Mouse (Mus musculus) MEL (cell line): ENCODE results near the gene Insm2. TPM values are rescaled to one million over a fixed set of nuclear protein-coding genes. Genes with fewer than 3 reads are reported as not detected.

ENCODE experiments used
- DNase-seq: peaks from one replicate; pipeline ENCODE4 v3.0.0; 2011; ENCODE audit warnings: low read depth, low spot score
- H3K27ac ChIP-seq: 2 replicates; pipeline ENCODE4 v1.5.1; 2012; ENCODE audit warnings: low read depth, mild to moderate bottlenecking, control low read depth, low read length, moderate library complexity; ENCODE audit not compliant: control insufficient read depth
- H3K27me3 ChIP-seq, 2 experiments: fragments of 150-350 bp in 1 of 2; sonication (generic) in 1 of 2; 2 replicates each; pipeline ENCODE4 v1.6.1; 2012; ENCODE audit warnings: low read length in 2 of 2, mild to moderate bottlenecking in 2 of 2, improper control_type of control experiment in 1 of 2, moderate library complexity in 1 of 2; ENCODE audit not compliant: insufficient read depth in 2 of 2, control insufficient read depth in 1 of 2
- H3K36me3 ChIP-seq, 2 experiments: 2 replicates each; pipeline ENCODE4 v1.6.1; 2012 to 2014; ENCODE audit warnings: low read length in 2 of 2, improper control_type of control experiment in 1 of 2, inconsistent platforms in 1 of 2, mild to moderate bottlenecking in 1 of 2; ENCODE audit not compliant: insufficient read depth in 2 of 2, control insufficient read depth in 1 of 2
- H3K4me1 ChIP-seq, 2 experiments: fragments of 150-350 bp in 1 of 2; sonication (generic) in 1 of 2; 2 replicates each; pipeline ENCODE4 v1.6.1; 2012; ENCODE audit warnings: low read length in 2 of 2, improper control_type of control experiment in 1 of 2, mild to moderate bottlenecking in 1 of 2; ENCODE audit not compliant: insufficient read depth in 2 of 2, control insufficient read depth in 1 of 2
- H3K4me3 ChIP-seq, 2 experiments: fragments of 150-350 bp in 1 of 2; sonication (generic) in 1 of 2; 2 replicates each; pipeline ENCODE4 v1.5.1; 2012; ENCODE audit warnings: low read depth in 2 of 2, low read length in 2 of 2, mild to moderate bottlenecking in 2 of 2, moderate library complexity in 2 of 2, control low read depth in 1 of 2, improper control_type of control experiment in 1 of 2; ENCODE audit not compliant: control insufficient read depth in 1 of 2, insufficient read depth in 1 of 2
- H3K79me2 ChIP-seq: 2 replicates; pipeline ENCODE4 v1.6.1; 2012; ENCODE audit warnings: mild to moderate bottlenecking, low read length, moderate library complexity; ENCODE audit not compliant: control insufficient read depth, poor library complexity, insufficient read depth
- H3K9ac ChIP-seq: 2 replicates; pipeline ENCODE4 v1.6.1; 2012; ENCODE audit warnings: low read depth, mild to moderate bottlenecking, control low read depth, low read length, moderate library complexity; ENCODE audit not compliant: control insufficient read depth, poor library complexity, severe bottlenecking
- H3K9me3 ChIP-seq: fragments of 150-350 bp; sonication (generic); replicated peaks from 2 replicates; pipeline ENCODE4 v1.6.1; 2012; ENCODE audit warnings: mild to moderate bottlenecking, low read length, improper control_type of control experiment, moderate library complexity; ENCODE audit not compliant: insufficient read depth
- BHLHE40 ChIP-seq: IDR thresholded peaks from 2 replicates; pipeline ENCODE4 v1.6.1; 2012; ENCODE audit warnings: low read depth, mild to moderate bottlenecking, inconsistent platforms, low read length, improper control_type of control experiment, borderline replicate concordance
- CHD1 ChIP-seq: IDR thresholded peaks from 2 replicates; pipeline ENCODE4 v1.6.1; 2012; ENCODE audit warnings: low read depth, mild to moderate bottlenecking, inconsistent platforms, low read length, improper control_type of control experiment
- CHD2 ChIP-seq: IDR thresholded peaks from 2 replicates; pipeline ENCODE4 v1.6.1; 2011; ENCODE audit warnings: low read length, improper control_type of control experiment
- CTCF ChIP-seq, 3 experiments: IDR thresholded peaks in 2 of 3; conservative IDR thresholded peaks in 1 of 3; 2 replicates each; pipeline ENCODE4 v1.5.1; 2011 to 2012; ENCODE audit warnings: low read length in 3 of 3, low read depth in 2 of 3, mild to moderate bottlenecking in 2 of 3, improper control_type of control experiment in 1 of 3, inconsistent platforms in 1 of 3, mixed read lengths in 1 of 3, moderate library complexity in 1 of 3; ENCODE audit not compliant: control insufficient read depth in 1 of 3, insufficient read depth in 1 of 3, poor library complexity in 1 of 3, severe bottlenecking in 1 of 3
- E2F4 ChIP-seq: IDR thresholded peaks from 2 replicates; pipeline ENCODE4 v1.6.1; 2011; ENCODE audit warnings: low read depth, low read length, improper control_type of control experiment, borderline replicate concordance
- ELF1 ChIP-seq: IDR thresholded peaks from 2 replicates; pipeline ENCODE4 v1.6.1; 2014; ENCODE audit warnings: low read depth, mild to moderate bottlenecking, inconsistent platforms, low read length, improper control_type of control experiment, moderate library complexity
- EP300 ChIP-seq, 2 experiments: IDR thresholded peaks; 2 replicates each; pipeline ENCODE4 v1.6.1; 2011; ENCODE audit warnings: improper control_type of control experiment in 2 of 2, low read length in 2 of 2, low read depth in 1 of 2, mild to moderate bottlenecking in 1 of 2
- ETS1 ChIP-seq: IDR thresholded peaks from 2 replicates; pipeline ENCODE4 v1.6.1; 2012; ENCODE audit warnings: low read depth, mild to moderate bottlenecking, inconsistent platforms, low read length, improper control_type of control experiment, moderate library complexity
- GABPA ChIP-seq: IDR thresholded peaks from 2 replicates; pipeline ENCODE4 v1.6.1; 2012; ENCODE audit warnings: low read depth, mild to moderate bottlenecking, inconsistent platforms, low read length, improper control_type of control experiment, moderate library complexity
- GATA1 ChIP-seq: IDR thresholded peaks from 2 replicates; pipeline ENCODE4 v1.6.1; 2011; ENCODE audit warnings: low read depth, low read length, improper control_type of control experiment
- HCFC1 ChIP-seq: IDR thresholded peaks from 2 replicates; pipeline ENCODE4 v1.6.1; 2012; ENCODE audit warnings: low read depth, mild to moderate bottlenecking, inconsistent platforms, low read length, improper control_type of control experiment, moderate library complexity
- JUND ChIP-seq: IDR thresholded peaks from 2 replicates; pipeline ENCODE4 v1.6.1; 2011; ENCODE audit warnings: low read depth, mild to moderate bottlenecking, improper control_type of control experiment, low read length
- KAT2A ChIP-seq: conservative IDR thresholded peaks from 2 replicates; pipeline ENCODE4 v1.6.1; 2012; ENCODE audit warnings: low read depth, low read length, improper control_type of control experiment, inconsistent platforms
- MAFK ChIP-seq: IDR thresholded peaks from 2 replicates; pipeline ENCODE4 v1.6.1; 2011; ENCODE audit warnings: low read depth, mild to moderate bottlenecking, low read length, improper control_type of control experiment, borderline replicate concordance
- MAX ChIP-seq: IDR thresholded peaks from 2 replicates; pipeline ENCODE4 v1.6.1; 2011; ENCODE audit warnings: low read length, improper control_type of control experiment
- MAZ ChIP-seq: IDR thresholded peaks from 2 replicates; pipeline ENCODE4 v1.6.1; 2012; ENCODE audit warnings: low read depth, mild to moderate bottlenecking, inconsistent platforms, low read length, improper control_type of control experiment
- MEF2A ChIP-seq: IDR thresholded peaks from 2 replicates; pipeline ENCODE4 v1.6.1; 2014; ENCODE audit warnings: low read depth, mild to moderate bottlenecking, inconsistent platforms, low read length, improper control_type of control experiment; ENCODE audit not compliant: poor library complexity, insufficient replicate concordance, severe bottlenecking; ENCODE audit errors: extremely low read depth
- MXI1 ChIP-seq: IDR thresholded peaks from 2 replicates; pipeline ENCODE4 v1.6.1; 2011; ENCODE audit warnings: mild to moderate bottlenecking, low read depth, low read length, improper control_type of control experiment
- MYB ChIP-seq: IDR thresholded peaks from 2 replicates; pipeline ENCODE4 v1.6.1; 2011; ENCODE audit warnings: mild to moderate bottlenecking, low read depth, low read length, improper control_type of control experiment
- MYC ChIP-seq: IDR thresholded peaks from 2 replicates; pipeline ENCODE4 v1.6.1; 2011; ENCODE audit warnings: low read depth, mild to moderate bottlenecking, low read length, improper control_type of control experiment, moderate library complexity
- NELFE ChIP-seq: IDR thresholded peaks from 2 replicates; pipeline ENCODE4 v1.6.1; 2011; ENCODE audit warnings: low read depth, low read length, improper control_type of control experiment
- NRF1 ChIP-seq: IDR thresholded peaks from 2 replicates; pipeline ENCODE4 v1.6.1; 2014; ENCODE audit warnings: low read depth, mild to moderate bottlenecking, inconsistent platforms, low read length, improper control_type of control experiment, moderate library complexity; ENCODE audit not compliant: poor library complexity, insufficient read depth, severe bottlenecking
- POLR2A ChIP-seq, 2 experiments: IDR thresholded peaks; 2 replicates each; pipeline ENCODE4 v1.6.1; 2011 to 2012; ENCODE audit warnings: low read length in 2 of 2, mild to moderate bottlenecking in 2 of 2, control low read depth in 1 of 2, improper control_type of control experiment in 1 of 2, low read depth in 1 of 2, moderate library complexity in 1 of 2; ENCODE audit not compliant: control insufficient read depth in 1 of 2, insufficient read depth in 1 of 2, poor library complexity in 1 of 2
- POLR2AphosphoS2 ChIP-seq: IDR thresholded peaks from 2 replicates; pipeline ENCODE4 v1.6.1; 2011; ENCODE audit warnings: low read length, improper control_type of control experiment
- RAD21 ChIP-seq: IDR thresholded peaks from 2 replicates; pipeline ENCODE4 v1.6.1; 2011; ENCODE audit warnings: mild to moderate bottlenecking, low read depth, low read length, improper control_type of control experiment
- RCOR1 ChIP-seq: IDR thresholded peaks from 2 replicates; pipeline ENCODE4 v1.6.1; 2012; ENCODE audit warnings: low read depth, mild to moderate bottlenecking, inconsistent platforms, low read length, improper control_type of control experiment
- SIN3A ChIP-seq: IDR thresholded peaks from 2 replicates; pipeline ENCODE4 v1.6.1; 2012; ENCODE audit warnings: low read length, improper control_type of control experiment, inconsistent platforms
- SMC3 ChIP-seq: IDR thresholded peaks from 2 replicates; pipeline ENCODE4 v1.6.1; 2011; ENCODE audit warnings: low read depth, low read length, improper control_type of control experiment
- TAL1 ChIP-seq: IDR thresholded peaks from 2 replicates; pipeline ENCODE4 v1.6.1; 2012; ENCODE audit warnings: mild to moderate bottlenecking, inconsistent platforms, low read length, moderate library complexity, mixed read lengths
- TBP ChIP-seq: IDR thresholded peaks from 2 replicates; pipeline ENCODE4 v1.8.0; 2011; ENCODE audit warnings: low read depth, low read length, improper control_type of control experiment
- TCF12 ChIP-seq: IDR thresholded peaks from 2 replicates; pipeline ENCODE4 v1.6.1; 2014; ENCODE audit warnings: low read depth, mild to moderate bottlenecking, inconsistent platforms, low read length, improper control_type of control experiment, moderate library complexity
- UBTF ChIP-seq: IDR thresholded peaks from 2 replicates; pipeline ENCODE4 v1.6.1; 2012; ENCODE audit warnings: low read depth, mild to moderate bottlenecking, inconsistent platforms, low read length, improper control_type of control experiment, moderate library complexity, borderline replicate concordance; ENCODE audit not compliant: insufficient read depth
- USF1 ChIP-seq: IDR thresholded peaks from 2 replicates; pipeline ENCODE4 v1.6.1; 2014; ENCODE audit warnings: low read depth, mild to moderate bottlenecking, inconsistent platforms, low read length, improper control_type of control experiment, moderate library complexity
- USF2 ChIP-seq, 2 experiments: IDR thresholded peaks; 2 replicates each; pipeline ENCODE4 v1.6.1; 2011 to 2012; ENCODE audit warnings: improper control_type of control experiment in 2 of 2, low read length in 2 of 2, borderline replicate concordance in 1 of 2, inconsistent platforms in 1 of 2, low read depth in 1 of 2, mild to moderate bottlenecking in 1 of 2; ENCODE audit not compliant: insufficient read depth in 1 of 2
- ZC3H11A ChIP-seq: IDR thresholded peaks from 2 replicates; pipeline ENCODE4 v1.6.1; 2012; ENCODE audit warnings: low read depth, mild to moderate bottlenecking, inconsistent platforms, low read length, improper control_type of control experiment
- ZKSCAN1 ChIP-seq: IDR thresholded peaks from 2 replicates; pipeline ENCODE4 v1.6.1; 2012; ENCODE audit warnings: low read depth, mild to moderate bottlenecking, inconsistent platforms, low read length, improper control_type of control experiment, moderate library complexity
- ZMIZ1 ChIP-seq: IDR thresholded peaks from 2 replicates; pipeline ENCODE4 v1.6.1; 2012; ENCODE audit warnings: low read depth, mild to moderate bottlenecking, inconsistent platforms, low read length, improper control_type of control experiment, moderate library complexity
- ZNF384 ChIP-seq: IDR thresholded peaks from 2 replicates; pipeline ENCODE4 v1.6.1; 2012; ENCODE audit warnings: low read depth, mild to moderate bottlenecking, inconsistent platforms, low read length, improper control_type of control experiment
- polyA plus RNA-seq, 2 experiments: library from polyadenylated mRNA; stranded (reverse) in 1 of 2; unstranded in 1 of 2; fragments of >175 nt in 1 of 2; fragments of >200 nt in 1 of 2; gene quantifications; 2 replicates each; pipeline versions ENCODE4 v1.2.1 to v1.2.4; 2012; ENCODE audit warnings: low replicate concordance in 2 of 2, low read depth in 1 of 2; ENCODE audit not compliant: insufficient read length in 2 of 2, insufficient read depth in 1 of 2, missing spikeins in 1 of 2
- total RNA-seq: library from RNA; depleted of rRNA; stranded (reverse); fragments of 300-350 nt; gene quantifications from 2 replicates; pipeline ENCODE4 v1.2.3, GENCODE M21; 2012

Insm2 gene
- total and polyA plus RNA-seq, 3 experiments = not detected

DNA sequence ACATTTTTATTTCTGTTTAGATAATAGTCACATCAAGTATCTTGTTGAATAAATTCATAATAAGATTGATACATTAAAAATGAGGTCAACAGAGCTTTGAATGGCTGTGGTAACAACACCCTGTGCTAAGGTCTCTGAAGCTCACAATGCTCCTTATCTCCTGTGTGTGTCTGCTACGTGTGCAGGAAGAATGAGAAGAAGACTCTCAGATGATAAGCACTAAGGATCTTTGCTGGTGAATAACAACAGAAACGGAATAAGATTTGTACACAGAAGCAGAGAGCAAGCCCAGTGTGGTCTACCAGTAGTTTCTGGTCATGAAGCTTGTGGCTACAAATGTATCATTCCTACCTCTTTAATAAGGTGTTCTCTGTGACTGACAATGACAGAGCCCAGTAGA is 11.6 kb downstream of the Insm2 start:
- Histone ChIP-seq H3K4me3 (no peak overlapping the region), H3K27me3 (no peaks in the 10 kb centered on the region), H3K27ac (no peak overlapping the region), H3K36me3 (peaks cover 0 to 14% of the 10 kb centered on the region in 2 experiments; a peak in 2 of 4 replicates), H3K9me3 (no peaks in the 10 kb centered on the region), H3K79me2 (no peaks in the 10 kb centered on the region), H3K4me1 (peaks cover 3 to 5% of the 10 kb centered on the region in 2 experiments), H3K9ac (no peak overlapping the region)
- DNase-seq = peak; percentile 72
- TF ChIP-seq BHLHE40 = peak; percentile 53; the same call in 1 of the 2 replicates
- TF ChIP-seq CTCF (IDR thresholded peaks at IDR 0.05 in 2 of 3, conservative IDR thresholded peaks at IDR 0.05 in 1 of 3; ENCODE audit: control insufficient read depth in 1 of 3, insufficient read depth in 1 of 3, low read depth in 2 of 3, low read length in 3 of 3, poor library complexity in 1 of 3, severe bottlenecking in 1 of 3) = no peak
- TF ChIP-seq TCF12 = peak; percentile 78
- no peak for TF ChIP-seq POLR2A (IDR thresholded peaks at IDR 0.05; ENCODE audit: control insufficient read depth in 1 of 2, insufficient read depth in 1 of 2, low read depth in 1 of 2, low read length in 2 of 2, poor library complexity in 1 of 2)
- peak; percentile 65; the same call in 1 of the 2 replicates for TF ChIP-seq RCOR1
- no peak for TF ChIP-seq NRF1
- TF ChIP-seq GABPA = no peak
- no peak for TF ChIP-seq MYC
- TF ChIP-seq ELF1 = no peak
- TF ChIP-seq CHD2 = no peak
- no peak for TF ChIP-seq RAD21
- TF ChIP-seq MAFK = no peak
- TF ChIP-seq POLR2AphosphoS2 = no peak
- TF ChIP-seq SMC3 = 0 out of 2 replicates have a peak, but pooled peaks have one; percentile 2
- TF ChIP-seq GATA1 = peak; percentile 90
- no peak for TF ChIP-seq E2F4
- peak; percentile 35; the same call in 1 of the 2 replicates for TF ChIP-seq TAL1
- no peak for TF ChIP-seq CHD1
- TF ChIP-seq MEF2A = no peak
- no peak for TF ChIP-seq USF2 (IDR thresholded peaks at IDR 0.05; ENCODE audit: borderline replicate concordance in 1 of 2, insufficient read depth in 1 of 2, low read depth in 1 of 2, low read length in 2 of 2)
- no peak for TF ChIP-seq MYB
- TF ChIP-seq MAX = no peak
- no peak for TF ChIP-seq USF1
- no peak for TF ChIP-seq NELFE
- no peak for TF ChIP-seq UBTF
- TF ChIP-seq ZNF384 = no peak
- peak; percentile 59 for TF ChIP-seq ETS1
- no peak for TF ChIP-seq MXI1
- no peak for TF ChIP-seq HCFC1
- TF ChIP-seq MAZ = no peak
- TF ChIP-seq SIN3A = peak; percentile 41; the same call in 1 of the 2 replicates
- TF ChIP-seq ZMIZ1 = no peak
- TF ChIP-seq TBP = no peak
- peak; percentile 79 to 85 for TF ChIP-seq EP300 (IDR thresholded peaks at IDR 0.05; ENCODE audit: low read depth in 1 of 2, low read length in 2 of 2)
- TF ChIP-seq ZC3H11A = no peak
- no peak for TF ChIP-seq JUND
- TF ChIP-seq KAT2A = no peak
- TF ChIP-seq ZKSCAN1 = no peak
